ENCODE assay signal across 30 mouse cellular contexts in the genomic region with DNA sequence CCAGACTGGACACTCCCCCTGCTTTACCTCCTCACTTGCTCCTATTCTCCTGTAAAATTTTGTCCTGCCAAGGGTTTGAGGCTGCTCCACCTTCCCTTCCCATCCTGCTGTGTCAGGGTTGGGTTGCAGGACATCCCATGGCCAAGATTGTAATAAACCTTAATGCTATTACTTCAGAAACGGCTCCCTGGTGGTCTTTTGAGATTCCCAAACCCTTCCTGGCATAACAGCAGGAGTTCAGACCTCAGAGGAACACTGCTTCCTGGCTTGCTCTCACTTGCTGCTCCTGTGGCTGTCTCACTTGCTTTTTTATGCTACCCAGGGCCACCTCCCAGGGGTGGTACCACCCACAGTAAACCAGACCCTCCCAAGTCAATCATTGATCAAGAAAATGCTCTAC. TPM values are rescaled to one million over a fixed set of nuclear protein-coding genes. Genes with fewer than 3 reads are reported as not detected.
A peak's percentile ranks its signal among the peaks of the same experiment; 100 is the strongest.
DNase-seq lines count a peak whose midpoint lies in the region; ATAC-seq and TF ChIP-seq lines count a peak whose summit lies in the region.
"Had no signal": no experiment of that assay in that cellular context is flagged by ENCODE, and none has a peak within 500 bp of the region (broad histone marks: within the 10 kb centered on the region; RNA-seq: fewer than 3 reads in every experiment).

No protein-coding gene starts in this region.

- no peak overlapping the region for H3K9ac ChIP-seq in liver, embryonic 12.5 days
- no peak overlapping the region for H3K9ac ChIP-seq in liver, embryonic 11.5 days (ENCODE audit: low read depth, low read length)
- H3K9ac ChIP-seq in liver, embryonic 15.5 days, result no peak overlapping the region
- H3K9ac ChIP-seq: forebrain, embryonic 13.5 days; heart, embryonic 12.5 days; heart, embryonic 15.5 days; hindbrain, embryonic 14.5 days had no signal

- peaks cover 21% of the 10 kb centered on the region for H3K4me1 ChIP-seq in liver, embryonic 12.5 days
- H3K4me1 ChIP-seq in liver, embryonic 11.5 days (replicated peaks; ENCODE audit: control insufficient read depth, insufficient read depth, low read length), result peaks cover 11% of the 10 kb centered on the region
- peaks cover 82% of the 10 kb centered on the region for H3K4me1 ChIP-seq in E14TG2a.4 (replicated peaks; ENCODE audit: low read depth, low read length)
- peaks cover 17% of the 10 kb centered on the region for H3K4me1 ChIP-seq in liver, embryonic 15.5 days (replicated peaks)

- no peak overlapping the region for H3K4me2 ChIP-seq in liver, embryonic 12.5 days
- no peak overlapping the region for H3K4me2 ChIP-seq in liver, embryonic 11.5 days
- no peak overlapping the region for H3K4me2 ChIP-seq in liver, embryonic 15.5 days
- H3K4me2 ChIP-seq: forebrain, embryonic 13.5 days; heart, embryonic 12.5 days; heart, embryonic 15.5 days; hindbrain, embryonic 14.5 days had no signal

- no peaks in the 10 kb centered on the region for H3K36me3 ChIP-seq in liver, embryonic 12.5 days
- H3K36me3 ChIP-seq in liver, embryonic 11.5 days (ENCODE audit: control insufficient read depth, insufficient read depth, low read length), result no peaks in the 10 kb centered on the region
- no peaks in the 10 kb centered on the region; the same call in 1 of the 2 replicates for H3K36me3 ChIP-seq in E14TG2a.4 (ENCODE audit: insufficient read depth, low read length)
- no peaks in the 10 kb centered on the region for H3K36me3 ChIP-seq in liver, embryonic 15.5 days (replicated peaks)
- H3K36me3 ChIP-seq: forebrain, embryonic 10.5 days; G1E; heart, embryonic 12.5 days; heart, embryonic 15.5 days had no signal

- TF ChIP-seq CTCF in E14TG2a.4 (conservative IDR thresholded peaks at IDR 0.05; ENCODE audit: low read length), result no peak

- H3K9me3 ChIP-seq in liver, embryonic 12.5 days (replicated peaks), result no peaks in the 10 kb centered on the region
- no peaks in the 10 kb centered on the region for H3K9me3 ChIP-seq in liver, embryonic 11.5 days (ENCODE audit: control insufficient read depth, low read length)
- H3K9me3 ChIP-seq in E14TG2a.4 (ENCODE audit: low read length), result no peaks in the 10 kb centered on the region
- no peaks in the 10 kb centered on the region for H3K9me3 ChIP-seq in liver, embryonic 15.5 days (replicated peaks)
- H3K9me3 ChIP-seq: forebrain, embryonic 10.5 days; forebrain, embryonic 13.5 days; G1E; heart, embryonic 12.5 days; heart, embryonic 15.5 days had no signal

- peak overlapping the region; percentile 70; the same call in 1 of the 2 replicates for H3K27ac ChIP-seq in liver, embryonic 12.5 days
- H3K27ac ChIP-seq in liver, embryonic 11.5 days (ENCODE audit: low read depth, low read length), result no peak overlapping the region
- H3K27ac ChIP-seq in liver, embryonic 15.5 days (replicated peaks), result 0 out of 2 replicates have a peak overlapping the region, but pooled peaks have one; percentile 53
- H3K27ac ChIP-seq: forebrain, embryonic 10.5 days; forebrain, embryonic 13.5 days; heart, embryonic 15.5 days; hindbrain, embryonic 14.5 days; hindbrain, postnatal 0 days had no signal

- no peak overlapping the region for H3K4me3 ChIP-seq in liver, embryonic 12.5 days
- H3K4me3 ChIP-seq in liver, embryonic 11.5 days (ENCODE audit: low read depth, low read length), result no peak overlapping the region
- H3K4me3 ChIP-seq in E14TG2a.4 (replicated peaks; ENCODE audit: low read length), result 0 out of 2 replicates have a peak overlapping the region, but pooled peaks have one; percentile 10
- H3K4me3 ChIP-seq in liver, embryonic 15.5 days (replicated peaks), result no peak overlapping the region
- H3K4me3 ChIP-seq: forebrain, embryonic 10.5 days; forebrain, embryonic 13.5 days; heart, embryonic 12.5 days; heart, embryonic 15.5 days had no signal

- WGBS in liver, embryonic 12.5 days (ENCODE audit: insufficient replicate concordance), result 33% methylated on average over 1 of the region's 1 CpGs
- WGBS in liver, embryonic 11.5 days, result 40% methylated on average over 1 of the region's 1 CpGs
- 17% methylated on average over 1 of the region's 1 CpGs for WGBS in liver, embryonic 15.5 days (ENCODE audit: insufficient replicate concordance)

- H3K27me3 ChIP-seq in liver, embryonic 12.5 days (replicated peaks), result peaks cover 53% of the 10 kb centered on the region
- H3K27me3 ChIP-seq in liver, embryonic 11.5 days (replicated peaks; ENCODE audit: control insufficient read depth, insufficient read depth, low read length), result peaks cover 5% of the 10 kb centered on the region
- peaks cover 10% of the 10 kb centered on the region for H3K27me3 ChIP-seq in E14TG2a.4 (ENCODE audit: insufficient read depth, low read length)
- peaks cover 11% of the 10 kb centered on the region; the same call in 1 of the 2 replicates for H3K27me3 ChIP-seq in liver, embryonic 15.5 days
- H3K27me3 ChIP-seq: forebrain, embryonic 13.5 days; heart, embryonic 12.5 days; heart, embryonic 15.5 days; Patski had no signal

- ATAC-seq in liver, embryonic 12.5 days, result no peak
- ATAC-seq in liver, embryonic 11.5 days (replicated peaks; ENCODE audit: low FRiP score), result no peak
- no peak for ATAC-seq in liver, embryonic 15.5 days (ENCODE audit: insufficient read depth)
- ATAC-seq: activated CD4-positive, CD25-positive, alpha-beta regulatory T cell, adult 4 months; forebrain, embryonic 13.5 days; forebrain, embryonic 16.5 days; hindbrain, postnatal 0 days; inflammation-experienced regulatory T-cells, adult 6 months; Patski had no signal

- intact Hi-C loops in left cerebral cortex, postnatal 25 days (cut with DNase I), result no loop called here

- no peak for DNase-seq in liver, embryonic 11.5 days (ENCODE audit: low spot score)
- DNase-seq in ES-CJ7 (ENCODE audit: low read depth, low spot score), result peak; percentile 73
- no peak for DNase-seq in left cerebral cortex, adult 11 months (ENCODE audit: low spot score)
- no peak for DNase-seq in left cerebral cortex, postnatal 25 days (ENCODE audit: low spot score in 2 of 2)
- DNase-seq: adrenal gland, postnatal 10 days; adrenal gland, postnatal 36 days; B cell, adult 2 months; cerebellum, adult 18-20 months; cerebellum, adult 9-10 months; cerebellum, postnatal 14 days; gastrocnemius, postnatal 14 days; heart, adult 18-20 months; heart, postnatal 10 days; heart, postnatal 36 days had no signal

RNA-seq across cellular contexts. Expression of gene Mb, which starts 1.7 kb away (rescaled TPM):
- polyA plus RNA-seq in liver, embryonic 12.5 days (2016; fragmentation: Nextera tagmentation; extraction: Ambion mirVana), result 0.17 TPM in 1 of 2 replicates, not detected in the other
- 0.29 and 0.56 TPM in 2 replicates for polyA plus RNA-seq in liver, embryonic 11.5 days (2014; fragmentation: Nextera tagmentation; extraction: Ambion mirVana)
- polyA plus RNA-seq in liver, embryonic 15.5 days (2015; fragmentation: Nextera tagmentation; extraction: Ambion mirVana), result 0.26 and 0.37 TPM in 2 replicates
- total RNA-seq in left cerebral cortex, postnatal 25 days (2021), result under 1 TPM in 1 of 2 experiments, not detected in 1; 0.46 TPM
- total RNA-seq: CH12.LX; G1E; hindbrain, postnatal 0 days had no signal
- polyA plus RNA-seq: activated CD4-positive, CD25-positive, alpha-beta regulatory T cell, adult 4 months; forebrain, embryonic 13.5 days; forebrain, embryonic 16.5 days; G1E; inflammation-experienced regulatory T-cells, adult 6 months; Patski had no signal

RNA-seq across cellular contexts. Expression of gene Apol6, which starts 7.6 kb away (rescaled TPM):
- 0.14 and 0.25 TPM in 2 replicates for polyA plus RNA-seq in liver, embryonic 12.5 days (2016; fragmentation: Nextera tagmentation; extraction: Ambion mirVana)
- not detected in 2 replicates for polyA plus RNA-seq in liver, embryonic 11.5 days (2014; fragmentation: Nextera tagmentation; extraction: Ambion mirVana)
- polyA plus RNA-seq in liver, embryonic 15.5 days (2015; fragmentation: Nextera tagmentation; extraction: Ambion mirVana), result 0.13 and 0.15 TPM in 2 replicates
- under 1 TPM in 1 of 2 experiments, not detected in 1; 0.23 TPM for total RNA-seq in left cerebral cortex, postnatal 25 days (2021)
- total RNA-seq: CH12.LX had no signal
- polyA plus RNA-seq: activated CD4-positive, CD25-positive, alpha-beta regulatory T cell, adult 4 months; forebrain, embryonic 13.5 days; forebrain, embryonic 16.5 days; G1E; hindbrain, embryonic 11.5 days; hindbrain, embryonic 14.5 days; hindbrain, postnatal 0 days had no signal
